Mouse (Mus musculus) thymus, postnatal 25 days (tissue): Measurements from ENCODE around the gene Dip2c.

ENCODE experiments used
- DNase-seq: peaks from one replicate; pipeline ENCODE4 v3.0.0; 2022

Dip2c gene

GRCm38 (mm10) chr13:9429884-9430283, 153.6 kb downstream of the Dip2c start:
- DNase-seq: peak; percentile 4

GRCm38 (mm10) chr13:9430724-9431123, 154.4 kb downstream of the Dip2c start:
- DNase-seq: no peak

GRCm38 (mm10) chr13:9431441-9431840, 155.1 kb downstream of the Dip2c start:
- DNase-seq: no peak

GRCm38 (mm10) chr13:9443066-9443465, 166.7 kb downstream of the Dip2c start:
- DNase-seq: no peak

GRCm38 (mm10) chr13:9445533-9446294, 169.4 kb downstream of the Dip2c start:
- no peak for DNase-seq

GRCm38 (mm10) chr13:9446448-9447115, 170.3 kb downstream of the Dip2c start:
- no peak for DNase-seq

GRCm38 (mm10) chr13:9450276-9450675, 173.9 kb downstream of the Dip2c start:
- no peak for DNase-seq

GRCm38 (mm10) chr13:9451952-9452351, 175.6 kb downstream of the Dip2c start:
- no peak for DNase-seq

- DNase-seq: no peak
These were observed 178.3 kb downstream of the Dip2c start for GRCm38 (mm10) chr13:9454426-9455177.

- DNase-seq: no peak
These were observed 179.7 kb downstream of the Dip2c start for GRCm38 (mm10) chr13:9455979-9456378.

- no peak for DNase-seq
These were observed 181.3 kb downstream of the Dip2c start for GRCm38 (mm10) chr13:9457420-9458308.

- no peak for DNase-seq
These were observed 188.1 kb downstream of the Dip2c start for GRCm38 (mm10) chr13:9464457-9464856.

GRCm38 (mm10) chr13:9467216-9467615, 190.9 kb downstream of the Dip2c start:
- peak; percentile 57 for DNase-seq

- no peak for DNase-seq
These were observed 197.1 kb downstream of the Dip2c start for GRCm38 (mm10) chr13:9473383-9473782.

GRCm38 (mm10) chr13:9481722-9482121, 205.4 kb downstream of the Dip2c start:
- no peak for DNase-seq

GRCm38 (mm10) chr13:9489696-9490095, 213.4 kb downstream of the Dip2c start:
- no peak for DNase-seq

GRCm38 (mm10) chr13:9494726-9495125, 218.4 kb downstream of the Dip2c start:
- DNase-seq: peak; percentile 2

- no peak for DNase-seq
These were observed 228.0 kb downstream of the Dip2c start for GRCm38 (mm10) chr13:9504118-9504856.

- DNase-seq: no peak
These were observed 262.2 kb downstream of the Dip2c start for GRCm38 (mm10) chr13:9538556-9538955.

GRCm38 (mm10) chr13:9547698-9548344, 271.5 kb downstream of the Dip2c start:
- DNase-seq: peak; percentile 11

GRCm38 (mm10) chr13:9562099-9562498, 285.8 kb downstream of the Dip2c start:
- no peak for DNase-seq
